In the genomic region with DNA sequence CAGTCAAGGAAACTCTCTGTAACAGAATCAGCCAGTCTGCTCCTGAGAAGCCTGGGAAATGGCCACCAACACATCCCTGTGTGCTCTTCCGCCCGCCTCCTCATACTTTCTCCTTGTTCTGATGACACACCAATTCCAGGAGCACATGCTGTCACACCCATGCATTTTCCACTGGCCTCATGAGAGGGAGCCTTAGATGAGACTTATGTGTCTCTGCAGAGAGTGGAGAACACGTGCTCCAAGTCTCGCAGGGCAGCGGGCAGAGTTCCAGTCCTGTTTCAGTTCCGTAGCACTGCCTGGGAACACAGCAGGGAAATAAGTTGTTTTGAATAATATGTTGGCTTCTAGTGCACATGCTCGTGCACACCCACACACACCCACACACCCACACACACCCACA, we compare ENCODE assay signal across 16 mouse cellular contexts.
DNase-seq lines count a peak whose midpoint lies in the region; ATAC-seq lines count a peak whose summit lies in the region.
"Had no signal": no experiment of that assay in that cellular context is flagged by ENCODE, and none has a peak within 500 bp of the region (broad histone marks: within the 10 kb centered on the region; RNA-seq: fewer than 3 reads in every experiment).

No protein-coding gene starts in this region.

- H3K4me2 ChIP-seq in kidney, embryonic 14.5 days (replicated peaks; ENCODE audit: low read depth, low read length), result no peak overlapping the region
- H3K4me2 ChIP-seq: limb, embryonic 12.5 days; liver, embryonic 15.5 days had no signal

- no peak; the same call in 1 of the 2 replicates for ATAC-seq in kidney, embryonic 14.5 days (ENCODE audit: low FRiP score, low TSS enrichment)
- ATAC-seq: forebrain, embryonic 14.5 days; hindbrain, postnatal 0 days had no signal

- no peaks in the 10 kb centered on the region for H3K9me3 ChIP-seq in kidney, embryonic 14.5 days (ENCODE audit: control insufficient read depth, low read length)
- H3K9me3 ChIP-seq: heart, embryonic 10.5 days; limb, embryonic 12.5 days; liver, embryonic 15.5 days had no signal

- H3K27me3 ChIP-seq in kidney, embryonic 14.5 days (ENCODE audit: control insufficient read depth, insufficient read depth, low read length), result no peaks in the 10 kb centered on the region
- H3K27me3 ChIP-seq: limb, embryonic 12.5 days; liver, embryonic 15.5 days had no signal

- H3K27ac ChIP-seq in kidney, embryonic 14.5 days (ENCODE audit: low read depth, low read length), result no peak overlapping the region
- H3K27ac ChIP-seq: heart, embryonic 10.5 days; hindbrain, postnatal 0 days; limb, embryonic 12.5 days; liver, embryonic 15.5 days had no signal

- H3K36me3 ChIP-seq in kidney, embryonic 14.5 days (ENCODE audit: control insufficient read depth, insufficient read depth, low read length), result no peaks in the 10 kb centered on the region
- H3K36me3 ChIP-seq: heart, embryonic 10.5 days; limb, embryonic 12.5 days; liver, embryonic 15.5 days had no signal

- WGBS in kidney, embryonic 14.5 days, result 64% methylated on average over 7 of the region's 7 CpGs

- H3K9ac ChIP-seq in kidney, embryonic 14.5 days (ENCODE audit: low read depth, low read length), result no peak overlapping the region
- H3K9ac ChIP-seq: limb, embryonic 12.5 days; liver, embryonic 15.5 days had no signal

- H3K4me3 ChIP-seq in kidney, embryonic 14.5 days (ENCODE audit: low read length), result no peak overlapping the region
- H3K4me3 ChIP-seq: heart, embryonic 10.5 days; limb, embryonic 12.5 days; liver, embryonic 15.5 days had no signal

- H3K4me1 ChIP-seq in kidney, embryonic 14.5 days (ENCODE audit: control insufficient read depth, insufficient read depth, low read length), result no peaks in the 10 kb centered on the region
- H3K4me1 ChIP-seq: heart, embryonic 10.5 days; limb, embryonic 12.5 days; liver, embryonic 15.5 days had no signal

- DNase-seq in cerebellum, postnatal 14 days, result peak; percentile 55 to 67
- DNase-seq in cerebellum, adult 9-11 months, result no peak
- peak; percentile 38 to 44 for DNase-seq in kidney, postnatal 25 days
- peak; percentile 45 for DNase-seq in right cerebral cortex, postnatal 14 days
- no peak for DNase-seq in right cerebral cortex, postnatal 25 days
- no peak for DNase-seq in spleen, postnatal 14 days (ENCODE audit: low spot score in 2 of 2)
- DNase-seq in urinary bladder, adult 18-20 months (ENCODE audit: low spot score in 2 of 2), result no peak
- DNase-seq: B cell, adult 2 months; heart, postnatal 14 days; thymus, postnatal 4 days had no signal

Comparison
In these comparisons a context has a peak if more than half of its experiments do, and no peak if none do; other contexts are left out.
1. DNase-seq: peak in cerebellum, postnatal 14 days (2 of 2), kidney, postnatal 25 days (2 of 2) and right cerebral cortex, postnatal 14 days (single experiment); none in cerebellum, adult 9-11 months (single experiment), right cerebral cortex, postnatal 25 days (single experiment), spleen, postnatal 14 days (0 of 2) and urinary bladder, adult 18-20 months (0 of 2).